Mouse (Mus musculus) gastrocnemius, adult 18-20 months (tissue): ENCODE data around the gene Rfx2. TPM values are rescaled to one million over a fixed set of nuclear protein-coding genes. Genes with fewer than 3 reads are reported as not detected.

ENCODE experiments used
- DNase-seq: peaks from one replicate; pipeline ENCODE4 v3.0.0; 2021; ENCODE audit warnings: low spot score
- total RNA-seq, 2 experiments: library from RNA; stranded (reverse); gene quantifications; 2 replicates each; pipeline ENCODE4 v1.2.3; 2021

The Rfx2 gene
- total RNA-seq, 2 experiments from 2014 or later = 2.1 to 3.1 TPM

DNA sequence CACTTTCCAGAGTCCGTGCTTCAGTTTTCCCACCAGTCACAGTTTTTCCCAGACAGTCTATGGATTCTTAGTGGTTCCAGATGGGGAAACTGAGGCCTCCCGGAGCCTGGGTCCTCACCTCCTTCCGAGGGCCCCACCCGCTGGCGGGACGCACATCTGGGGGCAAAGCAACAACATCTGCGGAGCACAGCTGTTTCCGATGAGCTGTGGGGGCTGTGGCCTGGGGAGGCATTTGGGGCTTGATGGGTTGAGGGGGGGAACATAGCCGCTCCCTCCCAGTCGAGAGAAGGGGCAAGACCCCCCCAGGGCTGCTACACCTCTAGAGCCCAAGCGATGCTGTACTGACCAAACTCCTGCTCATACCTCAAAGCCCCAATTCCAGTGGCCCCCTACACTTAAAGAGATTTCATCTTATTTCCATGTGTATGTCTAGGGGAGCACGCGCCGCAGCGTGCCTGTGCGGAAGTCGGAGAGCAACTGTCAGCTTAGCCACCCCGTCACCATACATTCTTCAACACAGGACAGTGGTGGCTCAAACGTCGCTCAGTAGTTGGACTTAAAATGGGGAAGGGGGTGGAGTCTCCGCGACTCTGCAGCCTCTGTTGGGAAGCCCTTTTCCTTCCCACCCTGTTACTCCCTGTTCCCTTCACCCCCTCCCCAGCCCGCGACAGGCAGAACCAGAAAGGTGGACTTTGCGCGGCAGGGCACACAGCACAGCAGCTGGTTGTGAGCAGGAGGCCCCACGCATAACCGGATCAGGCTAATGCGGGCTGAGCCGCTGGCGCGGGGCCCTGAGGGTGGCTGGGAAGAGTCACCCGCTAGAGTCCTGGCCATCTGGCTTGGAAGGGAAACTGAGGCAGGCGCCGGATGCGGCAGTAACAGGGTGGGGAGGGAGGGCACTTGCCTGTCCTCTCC is 76.3 kb downstream of the Rfx2 start:
- DNase-seq = no peak

DNA sequence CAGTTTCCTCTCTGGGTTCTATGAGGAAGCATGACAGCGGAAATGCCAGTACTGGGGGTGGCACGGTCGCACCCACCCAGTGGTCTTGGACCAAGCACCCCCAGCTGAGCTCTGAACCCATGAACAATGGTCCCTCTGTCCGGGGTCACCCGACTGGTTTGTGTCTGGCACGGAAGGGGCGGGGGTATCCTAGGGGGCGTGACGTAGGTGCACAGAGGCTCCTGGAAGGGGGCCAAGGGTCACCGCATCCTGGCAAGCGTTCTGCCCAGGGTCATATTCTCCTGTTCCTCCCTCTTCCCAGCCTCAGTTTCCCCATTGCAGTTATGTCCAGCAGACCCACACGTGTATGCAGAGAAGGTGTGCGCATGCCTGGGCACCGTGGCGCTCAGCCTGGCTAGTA is 77.4 kb downstream of the Rfx2 start:
- DNase-seq = no peak

DNA sequence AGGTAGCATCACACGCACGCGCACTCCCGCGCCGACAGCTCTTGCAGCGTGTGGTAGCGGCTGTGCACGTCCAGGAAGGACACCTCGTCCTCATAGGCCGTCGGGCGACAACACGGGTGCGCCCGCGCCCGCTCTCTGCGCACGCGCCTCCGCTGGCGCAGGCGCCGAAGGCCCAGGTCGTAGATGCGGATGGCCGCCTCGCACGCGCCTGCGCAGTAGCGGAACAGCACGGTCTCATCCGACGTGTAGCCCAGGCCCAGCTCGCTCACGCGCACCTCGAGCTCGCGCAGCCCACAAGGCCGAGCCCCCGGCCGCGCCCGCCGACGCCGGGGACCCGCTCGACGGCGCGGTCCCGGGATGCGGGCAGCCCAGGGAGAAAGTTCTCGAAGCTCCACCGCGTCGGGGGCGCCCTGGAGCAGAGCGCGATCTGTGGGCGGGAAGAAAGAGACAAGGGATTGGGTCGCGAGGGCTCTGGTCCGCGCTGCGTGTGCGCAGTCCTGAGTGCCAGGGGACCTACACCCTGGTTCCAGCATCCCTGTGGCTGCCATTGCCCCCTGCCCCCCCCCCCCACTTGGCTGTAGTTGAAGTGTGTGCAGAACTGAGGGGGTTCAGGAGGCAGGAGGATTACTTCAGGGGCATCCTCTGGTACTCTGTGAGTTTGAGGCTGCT is 79.3 kb downstream of the Rfx2 start:
- DNase-seq = no peak

DNA sequence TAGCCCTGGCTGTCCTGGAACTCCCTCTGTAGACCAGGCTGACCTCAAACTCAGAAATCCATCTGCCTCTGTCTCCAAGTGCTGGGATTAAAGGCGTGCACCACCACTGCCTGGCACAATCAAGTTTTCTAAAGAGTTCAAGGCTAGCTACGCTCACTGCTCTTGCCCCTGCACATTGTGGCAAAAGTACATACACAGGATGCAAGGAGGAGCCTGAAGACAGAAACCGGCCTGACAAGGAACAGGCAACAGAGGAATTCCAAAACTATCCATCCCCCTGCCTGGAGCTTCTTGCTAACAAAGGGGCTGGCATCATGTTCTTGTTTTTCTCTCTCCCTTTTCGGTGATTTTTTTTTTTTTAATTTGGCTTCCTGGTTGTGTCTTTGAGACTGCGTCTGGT is 86.6 kb downstream of the Rfx2 start:
- no peak for DNase-seq

DNA sequence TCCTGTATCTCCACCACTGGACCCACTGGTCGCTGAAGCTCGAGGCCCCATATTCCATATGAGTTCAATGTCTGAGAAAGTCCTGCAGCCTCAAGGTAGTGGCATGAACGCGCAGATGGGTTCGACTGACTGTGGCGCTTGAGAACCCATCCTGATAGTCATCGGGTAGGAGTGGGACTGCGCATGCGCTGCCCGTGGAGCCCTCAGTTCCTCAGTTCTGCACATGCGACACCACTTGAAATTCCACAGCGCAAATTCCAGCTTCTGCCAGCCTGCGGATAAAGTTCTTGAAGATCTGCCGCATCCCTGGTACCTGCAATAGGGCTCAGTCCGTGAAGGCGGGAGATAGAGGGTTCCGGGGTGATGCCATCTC is 90.0 kb downstream of the Rfx2 start:
- DNase-seq = no peak

DNA sequence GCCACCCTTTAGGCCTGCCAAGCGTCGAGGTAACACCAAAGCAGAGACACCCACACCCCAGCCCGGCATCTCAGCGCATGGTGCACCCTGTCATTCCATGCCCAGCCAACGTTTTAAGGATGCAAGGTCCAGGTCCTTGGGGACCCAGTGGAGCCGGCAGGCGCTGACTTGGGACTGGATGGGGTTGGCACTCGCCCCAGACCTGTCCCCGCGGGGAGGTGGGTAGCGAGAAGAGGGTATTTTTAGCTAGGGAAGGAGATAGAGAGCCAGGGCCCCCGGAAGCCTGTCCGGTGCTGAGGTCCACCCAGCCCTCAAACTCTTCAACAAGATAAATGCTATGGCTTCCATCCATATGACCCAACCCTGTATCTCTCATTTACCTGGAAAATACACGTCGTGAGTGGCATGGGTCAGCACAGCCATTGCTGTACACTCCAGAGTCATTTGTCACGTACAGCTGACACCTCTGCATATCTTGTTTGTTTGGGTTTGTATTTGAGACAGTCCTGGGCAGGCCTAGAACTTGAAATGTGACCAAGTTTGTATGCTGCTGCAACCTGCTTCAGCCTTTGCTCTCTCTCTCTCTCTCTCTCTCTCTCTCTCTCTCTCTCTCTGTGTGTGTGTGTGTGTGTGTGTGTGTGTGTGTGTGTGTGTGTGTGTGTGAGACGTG is 90.6 kb downstream of the Rfx2 start:
- DNase-seq = no peak

DNA sequence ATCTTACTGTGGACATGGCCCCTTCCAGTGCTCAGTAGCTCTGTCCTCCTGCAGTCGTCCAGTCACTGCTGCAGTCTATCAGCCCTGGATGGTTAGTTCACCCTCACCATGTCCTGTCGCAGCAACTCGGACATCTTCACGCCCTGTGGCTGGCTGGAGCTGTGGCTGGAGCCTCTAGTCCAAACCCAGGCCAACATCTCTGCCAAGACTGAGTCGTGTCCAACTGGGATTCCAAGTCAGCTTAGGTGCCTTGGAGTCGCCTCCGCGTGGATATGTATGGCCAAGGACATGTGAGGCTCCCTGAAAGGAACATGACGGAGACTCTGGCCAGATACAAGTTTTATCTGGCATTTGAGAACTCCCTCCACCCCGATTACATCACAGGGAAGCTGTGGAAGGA is 92.6 kb downstream of the Rfx2 start:
- DNase-seq = no peak

DNA sequence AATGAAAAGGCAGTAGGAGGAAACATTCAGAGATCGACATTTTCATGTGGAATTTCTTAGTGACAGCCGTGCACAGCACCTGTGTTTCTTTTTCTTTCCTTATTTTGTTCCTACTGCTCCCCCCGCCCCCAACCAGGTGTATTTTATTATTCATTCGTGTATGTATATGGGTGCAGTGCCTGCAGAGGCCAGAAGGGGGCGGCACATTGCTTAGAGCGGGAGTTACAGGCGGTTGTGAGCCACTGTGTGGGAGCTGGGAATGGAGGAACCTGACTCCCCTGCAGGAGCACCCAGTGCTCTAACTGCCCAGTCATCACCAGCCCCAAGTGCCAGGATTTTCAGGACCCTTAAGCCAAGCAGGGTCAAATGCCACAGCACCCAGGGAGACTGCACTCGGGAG is 94.3 kb downstream of the Rfx2 start:
- DNase-seq = no peak

DNA sequence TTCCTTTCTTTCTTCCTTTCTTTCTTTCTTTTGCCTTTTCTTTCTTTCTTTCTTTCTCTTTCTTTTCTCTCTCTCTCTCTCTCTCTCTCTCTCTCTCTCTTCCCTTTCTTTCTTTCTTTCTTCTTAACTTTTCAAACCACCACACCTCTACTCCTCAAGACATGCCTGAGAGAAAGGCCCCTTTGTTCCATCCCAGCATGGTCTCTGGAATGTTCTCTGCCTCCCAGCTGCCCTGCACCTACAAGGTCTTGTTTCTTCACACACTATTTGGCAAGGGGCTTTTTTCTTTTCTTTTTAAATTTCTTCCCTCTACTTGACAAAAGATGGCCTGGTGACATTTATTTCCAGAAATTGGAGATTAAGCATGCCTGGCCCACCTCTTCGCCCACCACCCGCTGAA is 101.2 kb downstream of the Rfx2 start:
- no peak for DNase-seq

DNA sequence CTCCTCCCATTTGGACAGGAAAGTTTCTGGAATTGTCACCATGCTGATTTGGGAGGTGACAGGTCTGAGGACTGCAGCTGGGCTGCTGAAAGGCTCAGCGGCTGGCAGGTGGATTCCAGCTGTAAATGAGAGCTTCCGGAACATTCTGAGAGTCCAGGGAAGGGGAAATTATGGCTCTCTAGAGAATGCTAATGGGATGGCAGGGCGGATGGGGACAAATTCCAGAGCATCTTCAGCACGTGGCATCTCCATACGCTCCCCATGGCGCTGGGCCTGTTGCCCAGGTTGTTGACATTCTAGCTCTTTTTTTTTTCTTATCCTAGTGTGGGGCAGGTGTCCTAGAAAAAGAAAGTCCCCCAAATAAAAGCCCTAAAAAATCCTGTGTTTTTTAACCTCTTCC is 101.7 kb downstream of the Rfx2 start:
- DNase-seq = no peak

DNA sequence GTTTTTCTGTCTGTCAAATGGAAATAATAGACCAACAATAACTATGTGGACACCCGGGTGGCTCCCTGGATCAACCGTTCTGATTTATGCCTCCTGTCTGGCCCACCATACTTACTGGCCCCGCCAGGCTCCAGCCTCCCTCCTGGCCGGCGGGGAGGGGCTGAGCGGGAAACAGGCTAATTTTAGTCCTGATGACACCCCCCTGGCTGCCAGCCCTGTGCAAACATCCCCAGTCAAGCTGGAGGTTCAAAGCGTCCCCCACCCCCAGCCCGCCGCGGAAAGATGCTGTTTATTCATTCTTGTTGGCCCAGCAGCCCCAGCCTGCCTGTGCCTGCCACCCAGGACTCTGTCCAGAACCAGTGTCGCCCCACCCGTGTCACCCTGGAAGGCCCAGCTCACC is 102.7 kb downstream of the Rfx2 start:
- DNase-seq = no peak

DNA sequence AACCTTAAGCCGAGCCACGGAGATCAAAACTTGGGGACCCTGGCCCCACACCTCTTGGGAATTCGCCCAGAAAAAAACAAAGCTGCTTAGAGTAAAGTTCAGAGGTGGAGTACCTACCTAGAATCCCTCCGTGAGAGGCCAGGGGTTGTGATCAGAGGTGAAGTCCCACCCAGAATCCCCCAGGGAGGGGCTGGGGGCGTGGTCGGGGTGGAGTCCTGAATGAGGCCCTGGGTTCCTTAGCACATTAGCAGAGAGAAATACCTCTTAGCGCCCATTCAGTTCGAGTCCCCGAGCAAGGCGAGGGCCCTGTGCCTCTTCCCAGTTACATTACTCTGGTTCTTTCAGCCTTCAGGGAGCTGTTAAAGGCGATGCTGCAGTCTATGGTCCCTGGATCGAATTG is 103.2 kb downstream of the Rfx2 start:
- no peak for DNase-seq

DNA sequence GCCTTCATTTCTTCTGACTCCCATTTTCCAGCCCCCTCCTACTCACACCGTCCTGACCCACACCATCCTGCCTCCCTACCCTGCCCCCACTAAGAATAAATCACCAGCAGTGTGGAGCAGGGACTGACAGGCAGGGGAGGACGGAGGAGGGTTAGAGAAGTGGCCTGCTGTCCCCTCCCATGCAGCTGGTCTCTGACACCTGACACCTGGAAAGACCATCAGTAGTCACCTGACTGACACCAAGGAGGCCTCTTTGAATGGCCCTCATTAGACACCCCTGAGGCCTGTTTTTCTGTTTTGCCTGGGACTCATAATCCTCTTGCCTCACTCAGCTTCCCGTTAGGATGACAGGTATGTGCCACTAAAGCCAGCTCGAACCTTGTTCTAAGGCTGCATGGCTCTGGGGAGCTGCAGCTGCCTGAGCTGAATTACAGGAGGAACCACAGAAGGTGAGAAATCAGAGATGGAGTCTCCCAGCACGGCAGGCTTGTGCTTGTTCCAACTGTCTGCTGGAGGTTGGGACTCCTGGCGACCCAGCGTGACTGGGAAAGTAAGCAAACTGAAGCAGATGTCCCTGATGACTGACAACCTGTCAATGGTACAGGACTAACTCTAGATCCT is 103.7 kb downstream of the Rfx2 start:
- no peak for DNase-seq

Other genes with a start within 250 kb of the Rfx2 start
- gene Safb2, start 246.4 kb downstream of the Rfx2 start, total RNA-seq = 10 to 100 TPM; 28.5 to 30.1 TPM
- 10 to 100 TPM; 39.2 to 49.7 TPM for gene Safb, start 246.2 kb downstream of the Rfx2 start, total RNA-seq
- gene 2410015M20Rik, start 221.2 kb downstream of the Rfx2 start, total RNA-seq = 100 to 1,000 TPM; 137 to 141 TPM
- gene Rpl36, start 217.6 kb downstream of the Rfx2 start, total RNA-seq = 100 to 1,000 TPM; 632 to 662 TPM
- 10 to 100 TPM; 64.9 to 65.8 TPM for gene Lonp1, start 204.1 kb downstream of the Rfx2 start, total RNA-seq
- gene Catsperd, start 202.9 kb downstream of the Rfx2 start, total RNA-seq = under 1 TPM in 1 of 2 experiments, not detected in 1; 0.16 TPM
- gene Ranbp3, start 157.7 kb downstream of the Rfx2 start, total RNA-seq = 10 to 100 TPM; 36.1 to 39.6 TPM
- 100 to 1,000 TPM; 420 to 445 TPM for gene Ndufa11, start 113.2 kb downstream of the Rfx2 start, total RNA-seq
- 1 to 10 TPM; 2.0 to 2.1 TPM for gene Vmac, start 113.0 kb downstream of the Rfx2 start, total RNA-seq
- gene Nrtn, start 73.5 kb downstream of the Rfx2 start, total RNA-seq = 1 to 10 TPM; 2.6 to 3.3 TPM
- gene Dus3l, start 66.3 kb downstream of the Rfx2 start, total RNA-seq = 10 to 100 TPM; 14.4 to 14.9 TPM
- under 1 TPM; 0.16 to 0.28 TPM for gene Prr22, start 60.8 kb downstream of the Rfx2 start, total RNA-seq
- gene Acsbg2, start 43.4 kb upstream of the Rfx2 start, total RNA-seq = not detected
- not detected for gene 1700061G19Rik, start 44.5 kb upstream of the Rfx2 start, total RNA-seq
- 10 to 100 TPM; 22.0 to 22.2 TPM for gene Mllt1, start 104.4 kb upstream of the Rfx2 start, total RNA-seq
- gene Acer1, start 151.1 kb upstream of the Rfx2 start, total RNA-seq = not detected
- 10 to 100 TPM; 36.9 to 38.3 TPM for gene Clpp, start 159.3 kb upstream of the Rfx2 start, total RNA-seq
- gene Alkbh7, start 166.3 kb upstream of the Rfx2 start, total RNA-seq = 10 to 100 TPM; 26.9 to 27.9 TPM
- gene Pspn, start 169.0 kb upstream of the Rfx2 start, total RNA-seq = not detected
- gene Gtf2f1, start 180.3 kb upstream of the Rfx2 start, total RNA-seq = 10 to 100 TPM; 17.1 to 19.0 TPM
- not detected for gene Gm17949, start 180.5 kb upstream of the Rfx2 start, total RNA-seq
- gene Khsrp, start 200.5 kb upstream of the Rfx2 start, total RNA-seq = 10 to 100 TPM; 25.9 to 27.4 TPM
- gene Slc25a41, start 210.6 kb upstream of the Rfx2 start, total RNA-seq = not detected
- gene Crb3, start 228.1 kb upstream of the Rfx2 start, total RNA-seq = under 1 TPM in 1 of 2 experiments, not detected in 1; 0.31 TPM
- gene Slc25a23, start 228.8 kb upstream of the Rfx2 start, total RNA-seq = 10 to 100 TPM; 34.1 to 40.3 TPM
- under 1 TPM; 0.21 to 0.46 TPM for gene Dennd1c, start 247.5 kb upstream of the Rfx2 start, total RNA-seq